Mouse (Mus musculus): ENCODE measurements around the gene Grhl1.
"Not testable (repeated sequence)": the region's sequence is repeated elsewhere in the genome, so short reads cannot be mapped to it uniquely, and the experiment has no call there.

Gene Grhl1

DNA sequence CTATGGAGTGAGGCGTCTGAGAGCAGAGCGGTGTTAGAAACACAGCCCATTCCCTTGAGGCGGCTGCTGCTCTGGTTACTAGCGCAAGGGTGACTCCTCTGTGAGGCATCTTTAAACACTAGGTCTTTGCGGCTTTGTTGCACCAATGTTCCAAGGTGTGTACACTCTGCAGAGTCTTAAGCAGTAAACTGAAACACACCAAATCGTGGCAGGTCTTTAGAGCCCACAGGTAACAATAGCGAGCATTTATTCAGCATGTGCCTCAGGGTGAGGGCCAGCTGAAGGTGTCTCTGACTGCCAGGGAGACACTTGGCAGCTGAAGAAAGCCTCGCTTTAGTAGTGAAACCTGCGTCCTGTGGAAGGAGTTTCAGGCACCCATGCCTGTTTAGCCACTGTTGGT is 20.0 kb downstream of the Grhl1 start:
- DNase-seq (ENCODE audit: low read depth), result peak; percentile 72

DNA sequence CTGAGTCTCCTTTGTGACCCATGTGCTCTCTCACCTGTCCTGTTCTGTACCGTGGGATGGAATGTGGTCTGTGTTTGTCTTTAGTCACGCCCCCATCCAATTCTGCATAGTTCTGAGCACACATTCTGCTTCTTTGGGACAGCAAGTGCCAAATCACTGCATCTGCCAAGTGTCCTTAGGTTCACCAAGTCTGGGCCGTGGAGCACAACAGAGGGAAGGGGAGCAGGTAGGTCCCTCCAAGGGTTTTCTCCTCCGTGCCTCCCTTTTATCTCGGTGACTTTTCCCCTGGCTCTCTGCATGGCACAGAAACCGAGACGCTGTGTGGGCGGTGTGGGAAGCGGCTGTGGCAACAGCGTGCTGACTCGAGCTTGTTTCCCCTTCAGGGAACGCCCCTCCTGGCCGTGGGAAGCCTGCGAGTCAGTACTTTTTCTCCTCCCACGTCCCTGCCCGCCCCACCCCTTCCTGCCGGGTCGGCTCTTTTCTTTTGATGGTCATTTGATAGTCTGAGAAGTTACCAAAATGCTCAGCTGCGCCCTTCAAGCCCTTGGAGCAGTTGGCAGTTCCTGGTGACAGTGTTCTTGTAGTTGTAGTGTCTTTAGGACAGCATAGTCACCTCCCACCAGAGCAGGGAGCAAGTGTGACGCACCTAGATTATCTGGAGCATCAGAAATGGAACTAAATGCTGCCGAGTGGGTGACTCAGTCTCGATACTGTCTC is 21.0 kb downstream of the Grhl1 start:
- peak; percentile 95 for DNase-seq (ENCODE audit: low read depth)

DNA sequence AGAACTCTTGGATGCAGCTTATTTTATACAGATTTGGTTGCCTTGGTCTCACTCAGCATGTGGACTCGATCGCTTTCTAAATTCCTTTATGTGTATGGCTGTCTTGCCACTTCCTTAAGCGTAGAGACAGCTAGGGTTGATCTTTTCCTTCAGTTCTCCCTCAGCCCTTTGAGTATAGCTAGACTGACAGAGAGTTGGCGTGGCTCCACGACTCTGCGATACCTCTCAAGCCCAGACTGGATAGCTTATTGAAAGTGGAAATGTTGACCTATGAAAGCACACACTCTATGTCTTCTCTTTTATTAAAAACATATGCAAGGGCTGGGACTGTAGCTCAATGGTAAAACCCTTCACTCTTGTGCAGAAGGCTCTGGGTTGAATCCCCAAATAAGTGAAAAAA is 25.3 kb downstream of the Grhl1 start:
- no peak for DNase-seq (ENCODE audit: low read depth)

DNA sequence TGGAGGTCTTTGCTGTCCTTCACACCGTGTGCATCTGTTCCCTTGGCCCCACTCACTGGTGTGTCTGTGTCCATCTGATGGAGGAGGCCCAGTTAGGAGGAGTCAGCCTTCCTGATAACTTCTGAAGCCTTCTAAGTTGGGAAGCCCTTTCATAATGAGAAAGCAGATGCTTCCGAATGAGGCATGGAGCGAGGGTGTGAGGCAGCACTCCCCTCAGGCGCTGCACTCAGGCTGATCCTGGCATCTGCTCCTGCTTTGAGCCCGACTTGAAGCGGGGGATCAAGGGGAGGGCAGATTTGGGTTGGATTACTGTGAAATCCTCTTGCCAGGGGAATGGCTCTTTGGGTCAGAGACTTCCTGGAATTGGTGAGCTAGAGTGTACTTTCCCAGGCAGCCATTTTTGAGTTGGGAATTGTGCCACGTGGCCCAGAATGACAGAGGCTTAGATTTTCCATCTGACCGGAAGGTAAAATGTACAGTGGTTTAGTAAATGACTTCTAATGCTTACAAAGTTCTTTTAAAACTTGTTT is 27.3 kb downstream of the Grhl1 start:
- no peak for DNase-seq (ENCODE audit: low read depth)

DNA sequence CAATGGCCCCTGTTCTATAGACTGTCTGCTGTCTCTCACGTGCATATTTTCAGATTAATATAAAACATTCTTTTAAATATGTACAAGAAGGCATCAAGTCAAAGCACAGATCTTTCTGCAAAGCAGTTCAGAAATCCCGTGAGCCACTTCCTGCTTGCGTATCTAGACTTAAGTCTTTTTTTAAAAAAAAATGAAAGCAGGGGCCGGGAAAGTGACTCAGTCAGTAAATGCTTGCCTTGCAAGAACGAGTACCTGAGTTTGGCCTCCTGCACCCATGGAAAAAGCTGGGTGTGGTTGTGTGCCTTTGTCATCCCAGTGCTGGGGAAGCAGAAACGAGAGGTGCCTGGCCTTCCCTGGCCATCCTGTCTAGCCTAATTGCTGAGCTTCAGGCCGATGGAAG is 28.0 kb downstream of the Grhl1 start:
- DNase-seq (ENCODE audit: low read depth), result peak; percentile 80

DNA sequence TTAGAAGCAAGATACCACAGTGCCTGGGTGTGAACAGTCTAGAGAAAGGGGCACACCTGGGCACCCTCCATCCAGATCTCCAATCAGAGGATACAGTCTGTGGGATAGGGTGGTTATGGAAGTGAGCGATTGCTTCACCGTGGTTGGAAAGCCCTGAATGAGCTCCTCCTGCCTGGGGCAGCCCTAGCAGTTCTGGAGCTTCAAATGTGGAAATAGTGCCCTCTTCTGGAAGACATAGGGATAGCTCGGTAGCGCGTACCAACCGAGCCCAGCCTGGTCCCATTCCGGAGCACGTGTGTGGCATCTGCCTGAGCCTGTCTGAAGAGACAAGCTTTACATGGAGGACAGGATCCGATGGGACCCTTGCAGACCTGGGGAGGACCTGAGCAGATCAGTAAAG is 28.7 kb downstream of the Grhl1 start:
- peak; percentile 91 for DNase-seq (ENCODE audit: low read depth)

DNA sequence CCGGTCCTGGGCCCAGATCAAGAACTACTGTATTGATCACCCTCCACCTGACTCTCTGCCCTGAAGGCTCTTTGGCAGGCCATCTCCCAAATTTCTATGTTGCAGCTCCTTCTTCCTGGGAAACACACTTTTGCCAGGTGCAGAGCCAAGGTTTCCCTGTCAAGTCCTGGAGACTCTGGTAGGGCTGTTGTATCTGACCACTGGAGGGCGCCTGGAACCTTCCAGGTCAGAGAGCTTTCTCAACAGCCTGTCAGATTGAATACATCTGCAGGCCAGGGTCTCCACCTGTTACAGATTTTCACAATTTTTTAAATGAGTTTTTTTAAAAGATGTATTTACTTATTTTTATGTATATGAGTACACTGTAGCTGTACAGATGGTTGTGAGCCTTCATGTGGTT is 31.2 kb downstream of the Grhl1 start:
- peak; percentile 79 for DNase-seq (ENCODE audit: low read depth)

DNA sequence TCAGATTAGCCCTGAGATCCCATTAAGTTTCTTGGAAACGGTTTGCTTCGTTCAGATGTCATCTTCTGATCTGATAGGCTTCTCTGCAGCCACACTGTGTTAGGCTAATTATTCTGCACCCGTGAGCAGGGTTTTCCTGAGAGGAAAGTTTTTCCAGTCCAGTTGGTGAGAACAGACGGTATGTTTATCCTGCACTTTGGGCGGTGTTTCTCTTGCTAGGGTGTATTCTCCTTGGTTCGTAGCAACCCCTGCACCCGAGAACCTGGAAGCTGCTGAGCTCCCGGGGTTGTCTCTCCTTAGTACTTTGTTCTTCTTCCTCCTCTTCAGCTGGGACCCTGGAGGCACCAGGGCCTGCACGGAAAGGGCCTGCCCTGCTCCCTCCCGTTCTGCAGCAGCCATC is 34.1 kb downstream of the Grhl1 start:
- DNase-seq (ENCODE audit: low read depth), result no peak

DNA sequence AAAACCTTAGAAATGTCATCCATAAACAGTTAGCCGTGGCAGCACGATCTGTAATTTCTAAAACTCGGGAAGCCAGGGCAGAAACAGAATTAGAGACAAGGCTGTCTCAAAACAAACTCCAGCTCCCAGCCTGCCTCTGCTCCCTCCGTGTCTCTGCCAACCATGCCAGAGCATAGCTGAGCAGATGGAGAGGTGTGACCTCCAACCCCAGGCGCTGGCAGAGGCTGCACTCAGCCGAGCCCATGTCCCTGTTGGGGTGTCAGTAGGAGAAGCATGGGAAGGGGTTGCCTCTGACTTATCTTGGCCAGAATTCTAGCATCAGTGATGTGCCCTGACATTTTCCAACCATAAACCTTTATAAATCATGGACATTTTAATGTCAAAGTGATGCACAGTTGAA is 40.5 kb downstream of the Grhl1 start:
- no peak for DNase-seq (ENCODE audit: low read depth)

DNA sequence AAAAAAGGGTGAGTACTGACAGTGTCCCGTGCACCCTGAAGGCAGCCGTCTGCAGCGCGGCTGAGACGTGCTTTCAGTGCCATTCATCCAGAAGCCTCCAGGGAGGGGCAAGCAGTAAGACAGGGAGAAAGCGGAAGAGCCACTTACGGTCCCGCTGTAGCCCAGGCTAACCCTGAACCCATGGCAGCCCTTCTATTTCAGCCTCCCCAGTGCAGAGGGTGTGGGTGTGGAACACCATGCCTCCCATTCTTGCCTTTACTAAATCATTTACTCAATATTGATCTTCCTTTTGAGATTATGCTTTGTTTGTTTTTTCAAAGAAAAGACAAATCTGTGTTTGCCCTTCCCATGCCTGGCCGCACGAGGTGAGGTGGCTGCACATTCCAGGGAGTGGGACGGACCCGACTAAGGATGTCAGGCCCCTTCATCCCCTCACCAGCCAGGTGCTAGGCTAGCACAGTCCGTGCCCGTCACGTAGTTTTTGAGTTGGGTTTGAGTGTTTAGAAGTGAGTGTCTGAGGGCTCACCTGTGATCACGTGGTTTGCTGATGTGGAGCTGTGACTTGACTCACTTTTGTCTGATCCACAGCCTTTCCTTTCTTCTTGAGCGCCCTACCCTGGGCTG is 42.5 kb downstream of the Grhl1 start:
- DNase-seq (ENCODE audit: low read depth), result no peak

DNA sequence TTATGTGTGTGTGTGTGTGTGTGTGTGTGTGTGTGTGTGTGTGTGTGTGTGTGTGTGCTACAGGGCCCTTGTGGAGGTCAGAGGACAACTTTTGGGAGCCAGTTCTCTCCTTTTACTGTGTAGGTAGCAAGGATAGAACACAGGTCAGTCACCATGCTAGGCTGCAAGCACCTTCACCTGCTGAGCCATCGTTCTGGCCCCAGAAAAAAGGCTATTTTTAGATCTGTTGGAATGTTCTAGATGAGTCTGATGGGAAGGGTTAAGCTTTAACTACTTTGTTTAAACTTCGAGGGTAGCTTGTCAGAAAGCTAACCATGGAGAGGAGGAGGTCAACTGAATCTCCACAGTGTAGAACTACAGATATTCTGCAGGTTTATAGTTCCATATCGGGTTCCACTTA is 43.1 kb downstream of the Grhl1 start:
- DNase-seq (ENCODE audit: low read depth), result no peak

DNA sequence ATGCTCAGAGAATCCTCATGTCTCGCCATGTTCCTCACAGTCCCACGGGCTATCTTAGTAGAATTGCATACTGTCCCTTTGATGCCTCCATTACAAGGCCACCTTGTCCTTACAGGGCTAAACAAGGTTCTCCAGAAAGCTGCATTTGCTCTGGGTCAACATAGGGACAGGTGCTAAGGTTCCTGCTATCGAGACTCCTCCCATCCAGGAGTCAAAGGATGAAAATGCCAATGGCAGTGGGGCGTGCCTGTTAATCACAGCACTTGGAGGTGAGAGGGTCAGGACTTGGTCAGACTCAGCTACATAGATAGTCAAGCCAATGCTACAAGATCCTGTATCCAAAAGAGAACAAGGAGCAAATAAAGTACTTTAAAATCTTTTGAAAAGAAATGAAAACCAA is 47.4 kb downstream of the Grhl1 start:
- DNase-seq (ENCODE audit: low read depth), result no peak

DNA sequence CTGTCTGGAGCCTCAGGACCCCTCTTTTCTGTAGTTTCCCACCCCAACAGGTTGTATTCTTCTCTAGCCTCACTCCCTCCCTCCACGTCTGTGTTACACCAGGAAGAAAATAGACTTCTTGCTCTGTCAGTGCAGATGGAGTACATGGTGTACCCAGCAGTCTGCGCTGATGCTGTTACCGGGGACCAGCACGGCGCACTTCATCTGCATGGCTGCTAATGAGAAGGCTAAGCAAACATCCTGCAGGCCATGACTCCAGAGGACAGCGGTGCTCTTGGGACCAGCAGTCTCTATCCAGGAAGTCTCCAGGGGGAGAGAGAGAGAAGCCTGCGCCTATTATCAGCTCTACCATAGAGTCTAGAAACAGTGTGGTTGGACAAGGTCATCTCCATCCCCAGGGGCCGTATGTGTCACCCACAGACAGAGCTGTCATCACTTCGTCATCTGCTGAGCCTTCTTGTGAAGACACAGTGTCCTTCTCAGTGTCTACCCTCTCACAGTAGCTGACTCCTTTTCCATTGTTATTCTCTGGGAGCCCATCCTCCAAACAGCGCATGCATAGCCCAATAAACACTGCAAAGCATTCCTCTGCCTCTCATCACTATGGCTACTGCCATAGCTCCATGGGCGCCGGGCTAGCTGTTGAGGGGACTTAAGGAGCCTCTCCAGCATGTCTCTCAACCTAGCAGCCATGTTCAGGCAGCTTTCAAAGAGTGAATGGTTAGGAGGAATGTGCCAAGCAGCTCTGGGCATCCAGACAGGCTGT is 51.6 kb downstream of the Grhl1 start:
- no peak for DNase-seq (ENCODE audit: low read depth)

DNA sequence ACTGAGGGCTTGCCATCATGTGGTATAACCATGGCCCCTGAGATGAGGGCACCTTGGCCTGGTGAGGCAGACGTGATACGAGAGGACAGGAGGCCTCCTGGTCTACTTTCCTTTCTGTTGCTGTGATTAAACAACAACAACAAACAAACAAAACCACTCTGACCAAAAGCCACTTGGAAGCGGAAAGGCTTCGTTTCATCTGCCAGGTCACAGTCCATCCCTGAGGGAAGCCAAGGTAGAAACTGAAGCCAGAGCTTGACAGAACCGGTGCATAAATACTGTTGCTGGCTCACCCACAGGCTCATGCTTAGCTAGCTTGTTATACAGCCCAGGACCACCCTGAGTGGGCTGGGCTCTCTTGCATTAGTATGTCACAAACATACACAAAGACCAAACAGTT is 54.3 kb downstream of the Grhl1 start:
- no peak for DNase-seq (ENCODE audit: low read depth)

DNA sequence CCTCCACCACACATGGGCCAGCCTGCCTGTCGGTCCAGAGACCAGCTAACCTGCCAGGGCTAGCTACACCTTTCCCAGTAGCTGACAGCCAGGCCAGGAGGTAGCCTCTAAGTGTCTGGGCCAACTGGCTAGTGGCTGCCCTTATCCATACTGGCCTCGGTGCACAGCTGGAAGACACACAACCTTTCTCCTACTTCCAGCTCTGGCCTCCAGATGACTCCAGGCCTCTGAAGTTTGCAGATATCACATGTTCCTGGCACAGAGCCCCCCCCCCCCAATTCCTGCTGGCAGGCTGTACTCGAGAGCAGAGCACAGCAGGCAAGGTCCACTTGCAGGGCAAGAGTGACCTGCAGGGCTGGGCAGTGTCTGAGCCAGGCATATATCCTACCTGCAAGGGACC is 55.1 kb downstream of the Grhl1 start:
- DNase-seq (ENCODE audit: low read depth), result no peak

DNA sequence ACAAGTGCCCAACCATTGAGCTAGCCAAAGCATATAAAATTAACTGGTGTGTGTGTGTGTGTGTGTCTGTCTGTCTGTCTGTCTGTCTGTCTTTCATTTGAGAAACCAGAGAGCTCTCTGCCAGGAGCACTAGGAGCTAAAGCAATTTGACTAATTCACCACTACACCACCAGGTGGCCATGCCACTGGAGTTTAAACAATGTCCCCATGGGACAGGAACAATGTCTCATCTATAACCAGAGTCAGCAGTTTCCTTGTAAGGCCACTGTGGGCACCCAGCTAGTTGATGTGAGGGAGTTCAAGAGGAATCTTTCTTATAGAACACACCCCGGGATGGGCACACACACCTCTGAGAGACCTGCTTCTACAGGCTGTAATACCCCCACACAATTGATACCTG is 58.1 kb downstream of the Grhl1 start:
- peak; percentile 80 for DNase-seq (ENCODE audit: low read depth)

DNA sequence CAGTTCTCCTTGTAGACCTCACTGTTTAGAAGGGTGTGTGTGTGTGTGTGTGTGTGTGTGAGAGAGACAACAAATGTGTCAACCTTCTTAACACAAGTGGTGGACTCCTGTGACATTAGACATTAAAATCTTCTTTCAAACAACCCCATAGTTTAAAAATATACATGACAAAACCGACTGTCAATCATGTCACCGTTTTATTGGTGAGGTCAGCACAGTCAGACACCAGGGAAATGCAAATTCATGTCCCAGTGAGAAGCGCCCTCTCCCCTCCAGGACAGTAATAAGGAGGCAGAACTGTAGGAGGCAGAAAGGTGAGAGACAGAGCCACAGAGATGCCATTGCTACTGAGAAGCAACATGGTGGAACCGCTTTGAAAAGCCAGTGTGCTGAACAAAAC is 60.3 kb downstream of the Grhl1 start:
- peak; percentile 33 for DNase-seq (ENCODE audit: low read depth)

DNA sequence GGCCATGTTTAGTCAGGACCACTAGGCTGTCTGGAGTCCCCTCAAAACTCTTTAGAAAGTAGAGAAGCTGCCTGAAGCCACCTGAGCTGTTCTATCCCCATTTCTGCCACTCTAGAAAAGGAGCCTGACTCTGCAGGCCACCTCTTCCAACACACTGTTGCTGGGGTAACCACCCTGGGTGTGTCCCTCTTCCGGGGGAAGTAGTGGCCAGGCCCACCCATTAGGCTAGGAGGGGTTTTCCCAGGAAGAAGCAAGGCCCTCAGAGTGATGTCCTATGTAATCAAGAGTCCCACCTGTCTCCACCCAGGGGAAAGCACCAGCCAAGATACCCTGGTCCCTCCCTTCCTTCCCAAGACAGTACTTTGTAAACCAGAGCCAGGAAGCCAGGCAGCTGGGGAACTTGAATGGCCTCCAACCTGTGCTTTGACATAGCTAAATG is 61.7 kb downstream of the Grhl1 start:
- DNase-seq (ENCODE audit: low read depth), result peak; percentile 79

DNA sequence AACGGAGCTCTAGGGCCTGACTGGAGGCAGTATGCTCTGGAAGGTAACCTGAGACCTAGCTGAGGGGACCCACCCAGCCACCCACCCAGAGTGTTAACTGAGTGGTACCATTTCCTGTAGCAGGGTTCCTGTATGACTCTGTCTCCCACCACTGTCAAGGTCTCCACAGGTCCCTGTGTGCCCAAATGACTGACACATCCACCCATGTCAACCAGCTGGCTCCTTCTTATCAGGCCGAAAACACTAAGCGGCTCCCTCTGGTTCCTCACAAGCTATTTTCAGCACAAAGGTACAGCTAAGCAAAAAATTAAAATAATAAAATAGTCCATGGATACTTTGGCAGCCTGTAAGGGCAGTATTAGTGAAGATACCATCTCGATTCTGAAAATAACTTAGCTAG is 62.1 kb downstream of the Grhl1 start:
- DNase-seq (ENCODE audit: low read depth), result no peak

DNA sequence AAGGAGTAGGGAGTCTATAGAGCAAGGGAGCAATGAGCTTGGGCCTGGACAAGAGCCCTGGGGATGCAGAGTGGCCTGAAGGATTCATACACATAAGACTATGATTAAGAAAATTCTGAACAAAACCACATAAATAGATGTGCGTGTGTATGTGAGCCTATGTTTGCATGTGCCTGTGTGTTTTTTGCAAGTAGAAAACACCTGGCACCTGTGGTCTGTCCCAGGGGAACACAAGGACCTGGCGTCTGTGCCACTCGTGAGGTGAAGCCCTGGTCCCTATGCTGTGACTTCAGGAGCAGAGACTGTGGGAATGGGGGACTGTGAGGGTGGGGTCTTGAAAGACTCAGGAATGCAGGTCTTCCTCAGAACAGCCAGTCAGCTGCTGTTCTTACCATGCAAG is 62.6 kb downstream of the Grhl1 start:
- DNase-seq (ENCODE audit: low read depth), result no peak

DNA sequence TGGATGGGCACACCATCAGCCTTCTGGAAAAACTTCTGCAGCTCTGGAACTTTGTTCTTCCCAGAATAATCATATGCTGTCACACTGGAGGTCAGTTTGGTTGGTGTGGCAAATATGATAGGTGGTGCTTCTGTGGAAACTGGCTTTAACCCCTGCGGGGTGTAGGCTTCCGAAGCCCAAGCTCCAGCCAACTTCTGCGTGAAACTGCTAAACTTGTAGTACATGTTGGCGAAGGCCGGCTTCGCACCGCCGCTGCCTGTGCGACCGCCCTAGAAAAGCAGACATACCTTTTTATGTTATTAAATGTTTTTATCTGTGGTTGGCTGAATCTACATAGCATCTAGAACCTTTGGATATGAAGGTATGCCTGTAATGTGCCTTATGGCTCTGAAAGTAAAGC is 66.7 kb downstream of the Grhl1 start:
- DNase-seq (ENCODE audit: low read depth), result not testable (repeated sequence)

DNA sequence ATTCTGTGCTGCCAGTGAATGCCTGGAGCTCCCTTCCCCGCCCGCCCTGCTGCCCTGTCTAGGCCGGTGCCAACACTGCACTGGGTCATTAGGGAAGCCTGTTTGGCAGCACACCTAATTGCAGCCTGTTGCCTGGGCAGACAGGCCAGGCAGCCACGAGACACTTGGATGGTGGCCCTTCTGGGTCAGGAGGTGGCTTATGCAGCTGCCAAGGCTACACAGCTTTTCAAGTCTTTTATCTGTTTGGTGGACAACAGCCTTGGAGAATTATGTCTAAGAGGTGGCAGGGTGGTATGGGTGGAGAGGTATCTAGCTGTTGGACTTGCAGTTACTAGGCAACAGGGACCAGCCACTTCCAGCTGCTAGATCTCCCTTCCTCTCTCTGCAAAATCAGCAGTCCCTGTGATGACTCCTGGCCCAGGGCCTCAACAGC is 70.3 kb downstream of the Grhl1 start:
- no peak for DNase-seq (ENCODE audit: low read depth)

DNA sequence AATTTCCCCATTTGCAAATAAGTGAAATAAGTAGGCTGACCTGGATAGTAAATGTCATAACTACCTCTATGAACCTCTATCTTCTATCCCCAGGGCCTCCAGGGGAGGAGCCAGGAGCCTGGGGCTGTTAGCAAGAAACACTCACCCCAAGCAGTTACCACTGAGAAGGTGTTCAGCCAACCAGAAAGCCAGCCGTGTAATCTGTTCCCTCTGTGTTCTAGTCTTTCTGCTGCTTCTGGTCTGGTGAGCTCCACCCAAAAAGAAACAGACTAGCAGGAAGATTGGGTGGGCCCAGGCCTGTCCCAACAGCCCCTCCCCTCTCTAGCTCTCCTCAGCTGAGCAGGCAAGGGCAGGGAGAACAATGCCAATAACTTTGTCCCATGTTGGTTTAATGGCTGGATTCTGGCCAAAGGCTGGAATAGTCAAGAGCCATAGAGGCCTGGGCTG is 72.1 kb downstream of the Grhl1 start:
- no peak for DNase-seq (ENCODE audit: low read depth)
